Mouse (Mus musculus) cortical plate, adult 2 months (tissue): ENCODE measurements around the gene Cadm1.

Experiments used
- CTCF ChIP-seq: fragments of 200-500 bp; IDR thresholded peaks from 2 replicates; pipeline ENCODE4 v1.5.1; 2011; ENCODE audit warnings: mild to moderate bottlenecking, control low read depth, low read length; ENCODE audit not compliant: insufficient read depth; ENCODE audit errors: extremely low read depth
- POLR2A ChIP-seq: fragments of 200-500 bp; IDR thresholded peaks from 2 replicates; pipeline ENCODE4 v1.6.1; 2011; ENCODE audit warnings: mild to moderate bottlenecking, low read length, control low read depth; ENCODE audit not compliant: insufficient read depth; ENCODE audit errors: extremely low read depth

DNA sequence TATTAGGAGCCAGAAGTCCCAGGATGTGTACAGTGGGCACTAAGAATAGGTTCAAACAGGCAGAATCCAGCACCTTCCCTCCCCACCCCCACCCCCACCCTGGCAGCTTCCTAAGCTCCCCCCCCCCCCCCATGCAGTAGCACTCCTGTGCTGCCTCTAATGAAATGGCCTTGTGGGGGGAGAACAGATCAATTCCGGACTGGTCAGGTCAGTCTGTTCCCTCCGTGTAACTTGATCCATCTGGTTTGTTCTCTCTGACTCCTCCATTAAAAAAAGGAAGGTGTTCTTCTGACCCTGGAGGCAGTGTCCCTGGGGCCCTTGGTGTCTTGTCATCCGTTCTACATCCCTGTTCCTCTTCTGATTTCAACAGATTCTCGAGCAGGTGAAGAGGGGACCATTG lies 317.8 kb downstream of the Cadm1 start:
- TF ChIP-seq POLR2A (no peak), CTCF (no peak)
